Mouse (Mus musculus): ENCODE data around the gene Gsk3b.

DNA sequence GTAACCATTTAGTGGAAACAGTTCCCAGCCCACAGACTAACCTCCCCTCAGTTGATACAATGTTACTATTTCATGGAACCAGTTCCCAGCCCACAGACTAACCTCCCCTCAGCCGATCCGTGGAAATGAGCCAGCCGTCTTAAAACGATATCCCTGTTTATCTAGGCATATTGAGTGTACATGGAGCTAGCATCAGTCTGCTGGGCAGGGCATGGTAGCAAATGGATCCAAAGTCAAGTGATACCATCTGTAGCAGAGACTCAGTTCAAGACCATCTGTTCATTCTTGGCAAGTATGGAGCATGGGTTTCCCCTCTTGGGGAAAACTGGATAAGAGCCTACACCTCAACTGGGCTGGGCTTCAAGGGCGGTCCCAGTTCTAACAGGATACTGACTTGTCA, 44.2 kb upstream of the Gsk3b start:
- TF ChIP-seq CTCF (IDR thresholded peaks at IDR 0.05; ENCODE audit: low read depth) (no peak), EP300 (IDR thresholded peaks at IDR 0.05; ENCODE audit: low read depth) (no peak)

All from heart, postnatal 0 days (tissue).